Mouse (Mus musculus) liver, embryonic 15.5 days (tissue): Measurements from ENCODE around the gene Cdc42se2. TPM values are rescaled to one million over a fixed set of nuclear protein-coding genes. Genes with fewer than 3 reads are reported as not detected.

ENCODE experiments used
- ATAC-seq: fragments of 200-750 bp; cut with Nextera tagmentation; 2 replicates; pipeline ENCODE4 v1.8.0; 2017; ENCODE audit warnings: moderate number of reproducible peaks, mild to moderate bottlenecking, moderate library complexity; ENCODE audit not compliant: insufficient read depth
- H3K27ac ChIP-seq: fragments of 300-500 bp; sonication (generic); replicated peaks from 2 replicates; pipeline ENCODE4 v1.5.1; 2015; ENCODE audit warnings: mild to moderate bottlenecking, inconsistent platforms
- H3K27me3 ChIP-seq: fragments of 300-500 bp; sonication (generic); 2 replicates; pipeline ENCODE4 v1.6.1; 2015; ENCODE audit warnings: mild to moderate bottlenecking, inconsistent platforms
- H3K36me3 ChIP-seq: fragments of 300-500 bp; sonication (generic); replicated peaks from 2 replicates; pipeline ENCODE4 v1.6.1; 2015; ENCODE audit warnings: moderate library complexity, mild to moderate bottlenecking, inconsistent platforms
- H3K4me1 ChIP-seq: fragments of 300-500 bp; sonication (generic); replicated peaks from 2 replicates; pipeline ENCODE4 v1.6.1; 2015; ENCODE audit warnings: inconsistent platforms
- H3K4me2 ChIP-seq: fragments of 300-500 bp; sonication (generic); 2 replicates; pipeline ENCODE4 v1.6.1; 2015; ENCODE audit warnings: moderate library complexity, mild to moderate bottlenecking, inconsistent platforms
- H3K4me3 ChIP-seq: fragments of 300-500 bp; sonication (generic); replicated peaks from 2 replicates; pipeline ENCODE4 v1.5.1; 2015; ENCODE audit warnings: mild to moderate bottlenecking, inconsistent platforms
- H3K9ac ChIP-seq: fragments of 300-500 bp; sonication (generic); 2 replicates; pipeline ENCODE4 v1.6.1; 2015; ENCODE audit warnings: moderate library complexity, mild to moderate bottlenecking, inconsistent platforms
- H3K9me3 ChIP-seq: fragments of 300-500 bp; sonication (generic); replicated peaks from 2 replicates; pipeline ENCODE4 v1.6.1; 2016; ENCODE audit warnings: inconsistent platforms
- WGBS: fragments of 180-500 bp; shearing (Covaris S2); methylation state at CpG from one replicate; pipeline ENCODE4 v1.1.7; 2015; ENCODE audit warnings: mixed read lengths; ENCODE audit not compliant: insufficient replicate concordance; 5-methylcytosine and 5-hydroxymethylcytosine counted together
- polyA plus RNA-seq: library from polyadenylated mRNA; unstranded; fragments of >200 nt; fragmentation: Nextera tagmentation; extraction: Ambion mirVana; gene quantifications from 2 replicates; pipeline ENCODE4 v1.2.1, GENCODE M21; 2015

Gene Cdc42se2
- polyA plus RNA-seq, 1 experiment from 2014 or later: 17.2 TPM

GRCm38 (mm10) chr11:54812314-54812713, 24.8 kb upstream of the Cdc42se2 start:
- H3K27me3 ChIP-seq: no peaks in the 10 kb centered on the region; the same call in 1 of the 2 replicates
- no peak overlapping the region for H3K27ac ChIP-seq
- no peaks in the 10 kb centered on the region for H3K9me3 ChIP-seq
- no peak overlapping the region for H3K4me2 ChIP-seq
- no peak for ATAC-seq
- H3K36me3 ChIP-seq: no peaks in the 10 kb centered on the region
- 61% methylated on average over 4 of the region's 4 CpGs for WGBS
- no peak overlapping the region for H3K9ac ChIP-seq
- H3K4me3 ChIP-seq: no peak overlapping the region
- H3K4me1 ChIP-seq: no peaks in the 10 kb centered on the region

GRCm38 (mm10) chr11:54811054-54811453, 23.6 kb upstream of the Cdc42se2 start:
- Histone ChIP-seq H3K4me1 (no peaks in the 10 kb centered on the region; the same call in 1 of the 2 replicates), H3K27me3 (no peaks in the 10 kb centered on the region; the same call in 1 of the 2 replicates), H3K9ac (no peak overlapping the region), H3K4me2 (no peak overlapping the region), H3K4me3 (no peak overlapping the region), H3K9me3 (no peaks in the 10 kb centered on the region), H3K27ac (no peak overlapping the region), H3K36me3 (no peaks in the 10 kb centered on the region)
- WGBS: 41% methylated on average over 3 of the region's 3 CpGs
- no peak for ATAC-seq

GRCm38 (mm10) chr11:54809582-54809981, 22.1 kb upstream of the Cdc42se2 start:
- H3K4me2 ChIP-seq: no peak overlapping the region
- no peak overlapping the region for H3K4me3 ChIP-seq
- H3K27ac ChIP-seq: no peak overlapping the region
- no peaks in the 10 kb centered on the region; the same call in 1 of the 2 replicates for H3K4me1 ChIP-seq
- H3K9ac ChIP-seq: no peak overlapping the region
- no peak for ATAC-seq
- H3K27me3 ChIP-seq: no peaks in the 10 kb centered on the region; the same call in 1 of the 2 replicates
- H3K36me3 ChIP-seq: no peaks in the 10 kb centered on the region
- no peaks in the 10 kb centered on the region for H3K9me3 ChIP-seq
- 63% methylated on average over 5 of the region's 5 CpGs for WGBS

DNA sequence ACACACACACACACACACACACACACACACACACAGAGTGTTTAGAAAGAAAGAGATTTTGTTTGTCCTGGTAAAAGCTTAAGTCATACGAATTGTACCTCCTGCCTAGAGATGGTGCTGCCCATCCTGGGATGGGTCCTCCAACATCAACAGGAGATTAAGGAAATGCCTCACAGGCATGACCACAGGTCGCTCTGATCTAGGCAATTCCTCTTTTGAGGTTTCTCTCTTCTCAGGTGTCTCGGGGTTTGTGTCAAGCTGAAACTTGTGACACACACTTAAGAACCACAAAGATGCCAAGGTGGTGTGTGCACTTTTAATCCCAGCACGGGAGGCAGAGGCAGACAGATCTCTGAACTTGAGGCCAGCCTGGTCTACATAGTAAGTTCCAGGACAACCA, 20.7 kb upstream of the Cdc42se2 start:
- no peak overlapping the region for H3K4me3 ChIP-seq
- H3K36me3 ChIP-seq: no peaks in the 10 kb centered on the region
- no peak overlapping the region for H3K9ac ChIP-seq
- no peaks in the 10 kb centered on the region for H3K9me3 ChIP-seq
- H3K27ac ChIP-seq: no peak overlapping the region
- WGBS: 35% methylated on average over 4 of the region's 4 CpGs
- H3K4me2 ChIP-seq: no peak overlapping the region
- H3K27me3 ChIP-seq: no peaks in the 10 kb centered on the region; the same call in 1 of the 2 replicates
- no peak for ATAC-seq
- H3K4me1 ChIP-seq: no peaks in the 10 kb centered on the region; the same call in 1 of the 2 replicates

- H3K9ac ChIP-seq: no peak overlapping the region
- H3K4me1 ChIP-seq: no peaks in the 10 kb centered on the region; the same call in 1 of the 2 replicates
- 24% methylated on average over 9 of the region's 9 CpGs for WGBS
- H3K9me3 ChIP-seq: no peaks in the 10 kb centered on the region
- H3K27me3 ChIP-seq: no peaks in the 10 kb centered on the region; the same call in 1 of the 2 replicates
- ATAC-seq: no peak
- no peaks in the 10 kb centered on the region for H3K36me3 ChIP-seq
- no peak overlapping the region for H3K4me3 ChIP-seq
- no peak overlapping the region for H3K4me2 ChIP-seq
- H3K27ac ChIP-seq: 0 out of 2 replicates have a peak overlapping the region, but pooled peaks have one; percentile 14
Measured at GRCm38 (mm10) chr11:54807669-54808068, 20.2 kb upstream of the Cdc42se2 start.

DNA sequence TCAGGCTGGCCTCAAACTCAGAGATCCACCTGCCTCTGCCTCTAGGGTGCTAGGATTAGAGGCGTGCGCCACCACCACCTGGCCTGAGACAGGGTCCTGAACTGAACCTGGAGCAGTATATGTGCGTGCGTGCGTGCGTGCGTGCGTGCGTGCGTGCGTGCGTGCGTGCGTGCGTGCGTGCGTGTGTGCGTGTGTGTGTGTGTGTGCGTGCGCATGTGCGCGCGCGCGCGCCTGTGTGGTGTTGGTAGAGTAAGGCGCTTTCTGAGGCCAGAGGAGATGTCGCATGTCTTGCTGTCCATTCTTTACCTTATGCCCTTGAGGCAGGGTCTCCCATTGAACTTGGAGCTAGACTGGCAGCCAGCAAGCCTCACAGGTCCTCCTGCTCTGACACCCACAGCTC, 19.4 kb upstream of the Cdc42se2 start:
- Histone ChIP-seq H3K27me3 (no peaks in the 10 kb centered on the region; the same call in 1 of the 2 replicates), H3K4me1 (no peaks in the 10 kb centered on the region; the same call in 1 of the 2 replicates), H3K27ac (no peak overlapping the region), H3K9me3 (no peaks in the 10 kb centered on the region), H3K4me2 (no peak overlapping the region), H3K4me3 (no peak overlapping the region), H3K36me3 (no peaks in the 10 kb centered on the region), H3K9ac (no peak overlapping the region)
- ATAC-seq: no peak
- WGBS: 87% methylated on average over 28 of the region's 28 CpGs

- H3K27ac ChIP-seq: no peak overlapping the region
- WGBS: 74% methylated on average over 4 of the region's 4 CpGs
Measured at GRCm38 (mm10) chr11:54805196-54805595, 17.7 kb upstream of the Cdc42se2 start.

GRCm38 (mm10) chr11:54802621-54803020, 15.1 kb upstream of the Cdc42se2 start:
- Histone ChIP-seq H3K4me1 (no peaks in the 10 kb centered on the region; the same call in 1 of the 2 replicates), H3K27ac (no peak overlapping the region), H3K36me3 (no peaks in the 10 kb centered on the region), H3K9ac (no peak overlapping the region), H3K4me3 (no peak overlapping the region), H3K27me3 (no peaks in the 10 kb centered on the region), H3K9me3 (no peaks in the 10 kb centered on the region), H3K4me2 (no peak overlapping the region)
- WGBS: 37% methylated on average over 6 of the region's 6 CpGs
- ATAC-seq: no peak

More at GRCm38 (mm10) chr11:54805196-54805595, 17.7 kb upstream of the Cdc42se2 start:
- Histone ChIP-seq H3K27me3 (no peaks in the 10 kb centered on the region; the same call in 1 of the 2 replicates), H3K9me3 (no peaks in the 10 kb centered on the region), H3K4me2 (no peak overlapping the region), H3K36me3 (no peaks in the 10 kb centered on the region), H3K4me1 (no peaks in the 10 kb centered on the region; the same call in 1 of the 2 replicates), H3K4me3 (no peak overlapping the region), H3K9ac (no peak overlapping the region)
- ATAC-seq: no peak

DNA sequence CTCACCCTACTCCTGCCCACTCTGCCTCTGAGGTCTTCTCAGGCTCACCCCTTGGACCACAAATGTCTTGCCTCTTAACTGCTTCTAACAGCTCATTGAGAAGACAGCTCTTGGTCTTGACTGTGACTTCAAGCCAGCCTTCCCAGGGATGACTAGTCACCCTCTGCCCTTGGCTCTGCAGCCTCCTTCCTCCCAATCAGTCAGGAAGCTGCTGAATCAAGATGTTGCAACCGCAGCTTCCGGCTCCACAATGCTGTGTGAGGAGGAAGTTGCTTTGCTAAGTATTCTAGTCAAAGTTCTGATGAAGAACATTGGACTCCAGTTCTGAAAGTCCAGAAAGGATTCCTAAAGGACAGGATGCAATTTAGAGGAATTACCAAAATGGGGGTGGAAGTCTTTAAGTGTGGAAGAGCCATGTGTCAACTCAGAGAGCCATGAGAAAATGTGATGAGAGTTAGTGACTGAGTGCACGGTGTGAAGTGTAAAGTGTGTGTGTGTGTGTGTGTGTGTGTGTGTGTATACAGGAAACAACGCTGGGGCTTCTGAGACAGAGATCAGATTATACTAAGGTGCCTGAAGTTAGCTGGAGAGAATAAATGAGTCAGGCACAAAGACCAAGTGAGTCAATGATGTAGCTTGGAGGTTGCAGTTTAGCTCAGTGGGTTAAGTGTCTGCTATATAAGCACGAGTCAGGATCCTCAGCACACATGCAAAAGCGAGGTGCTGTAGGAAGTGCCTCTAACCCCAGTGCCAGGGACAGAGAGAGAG, 14.5 kb upstream of the Cdc42se2 start:
- Histone ChIP-seq H3K27ac (no peak overlapping the region), H3K4me2 (peak overlapping the region; percentile 11; the same call in 1 of the 2 replicates), H3K4me3 (no peak overlapping the region), H3K9ac (no peak overlapping the region), H3K27me3 (no peaks in the 10 kb centered on the region), H3K36me3 (no peaks in the 10 kb centered on the region), H3K4me1 (peaks cover 2% of the 10 kb centered on the region), H3K9me3 (no peaks in the 10 kb centered on the region)
- ATAC-seq: peak; percentile 52
- 11% methylated on average over 6 of the region's 6 CpGs for WGBS

GRCm38 (mm10) chr11:54796551-54796950, 9.1 kb upstream of the Cdc42se2 start:
- 60% methylated on average over 11 of the region's 11 CpGs for WGBS
- ATAC-seq: no peak
- Histone ChIP-seq H3K36me3 (no peaks in the 10 kb centered on the region), H3K27me3 (no peaks in the 10 kb centered on the region), H3K9me3 (no peaks in the 10 kb centered on the region), H3K27ac (no peak overlapping the region), H3K9ac (no peak overlapping the region), H3K4me3 (no peak overlapping the region), H3K4me1 (peaks cover 17% of the 10 kb centered on the region; the same call in 1 of the 2 replicates), H3K4me2 (no peak overlapping the region)

GRCm38 (mm10) chr11:54794678-54795077, 7.2 kb upstream of the Cdc42se2 start:
- Histone ChIP-seq H3K36me3 (no peaks in the 10 kb centered on the region), H3K9ac (no peak overlapping the region), H3K27ac (no peak overlapping the region), H3K9me3 (no peaks in the 10 kb centered on the region), H3K4me2 (no peak overlapping the region), H3K4me3 (no peak overlapping the region), H3K27me3 (no peaks in the 10 kb centered on the region), H3K4me1 (peaks cover 17% of the 10 kb centered on the region; the same call in 1 of the 2 replicates)
- 75% methylated on average over 3 of the region's 3 CpGs for WGBS
- no peak for ATAC-seq
